Mouse (Mus musculus): ENCODE data around the gene Hpgd. TPM values are rescaled to one million over a fixed set of nuclear protein-coding genes. Genes with fewer than 3 reads are reported as not detected.

The Hpgd gene
- total RNA-seq, 2 experiments from 2014 or later: 5.7 to 6.7 TPM

DNA sequence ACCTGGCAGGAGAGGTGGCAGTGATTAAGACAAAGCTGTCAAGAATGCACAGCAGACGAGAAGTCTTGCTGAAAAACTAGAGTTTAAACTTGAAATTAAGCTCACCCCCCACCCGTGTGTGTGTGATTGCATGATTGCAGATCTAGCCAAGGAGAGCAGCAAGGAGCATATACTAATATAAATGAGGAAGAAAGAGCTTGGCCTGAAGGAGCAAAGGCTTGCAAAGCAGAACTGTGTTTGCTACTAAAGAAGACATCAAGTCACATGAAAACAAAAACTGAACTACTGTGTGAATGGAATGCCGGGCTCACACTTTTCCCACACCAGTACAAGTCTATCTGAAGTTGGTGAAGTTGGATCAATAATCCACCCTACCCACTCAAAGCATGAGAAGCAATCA lies 20.8 kb downstream of the Hpgd start:
- DNase-seq (ENCODE audit: low spot score in 2 of 2): no peak

DNA sequence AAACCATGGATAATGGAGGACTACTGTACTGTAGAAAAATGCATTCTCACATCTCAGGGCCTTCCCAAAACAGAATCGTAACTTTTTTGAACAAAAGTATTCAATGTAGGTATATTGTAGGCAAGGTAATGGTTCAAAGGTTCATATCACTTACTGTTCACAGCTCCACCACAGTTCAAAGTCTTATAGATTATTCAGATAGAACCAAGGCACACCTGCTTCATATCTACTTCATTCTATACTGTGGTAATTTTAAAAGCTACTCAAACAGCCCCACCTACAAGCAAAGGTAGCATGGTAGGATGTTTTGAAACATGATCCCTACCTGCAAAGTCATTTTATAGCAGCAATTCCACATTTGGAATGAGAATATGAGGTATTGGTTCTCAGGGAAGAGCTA lies 28.9 kb downstream of the Hpgd start:
- no peak for DNase-seq (ENCODE audit: low spot score in 2 of 2)

DNA sequence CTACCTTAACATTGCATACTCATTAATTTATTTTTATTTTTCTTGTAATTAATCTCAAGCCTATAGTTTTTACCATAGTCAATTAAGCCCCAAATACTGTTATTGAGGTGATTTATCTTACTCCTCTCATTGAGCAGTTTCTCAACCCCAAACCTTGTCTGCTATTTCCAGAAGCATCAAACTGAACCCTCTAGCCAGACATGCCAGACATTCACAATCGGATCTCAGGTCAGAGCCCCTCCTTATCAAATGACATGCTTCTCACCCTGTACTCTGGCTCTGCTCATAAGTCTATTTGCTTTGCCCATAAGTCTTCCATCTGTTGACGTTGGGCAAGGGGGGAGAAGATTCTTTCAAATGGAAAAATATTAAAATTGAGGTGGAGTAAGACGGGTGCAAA lies 33.3 kb downstream of the Hpgd start:
- DNase-seq (ENCODE audit: low spot score in 2 of 2): no peak

DNA sequence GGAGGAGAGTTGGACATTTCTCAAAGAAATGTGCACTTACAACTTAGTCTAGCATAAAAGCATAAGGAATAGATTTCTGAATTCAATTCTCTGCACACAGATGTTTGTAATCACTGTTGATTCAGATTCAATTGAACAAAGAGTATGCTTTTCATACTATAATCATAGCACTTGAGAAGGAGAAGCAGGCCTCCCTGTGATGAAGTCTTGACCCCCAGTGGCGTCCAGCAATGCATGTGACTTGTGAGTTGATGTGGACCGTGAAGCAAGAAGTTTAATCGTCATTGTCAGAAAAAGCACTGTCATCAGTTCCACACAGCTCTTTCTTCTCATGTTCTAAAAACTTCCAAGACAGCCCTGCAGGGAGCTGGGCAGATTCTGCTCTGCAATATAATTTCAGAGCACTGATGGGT lies 33.8 kb downstream of the Hpgd start:
- no peak for DNase-seq (ENCODE audit: low spot score in 2 of 2)

DNA sequence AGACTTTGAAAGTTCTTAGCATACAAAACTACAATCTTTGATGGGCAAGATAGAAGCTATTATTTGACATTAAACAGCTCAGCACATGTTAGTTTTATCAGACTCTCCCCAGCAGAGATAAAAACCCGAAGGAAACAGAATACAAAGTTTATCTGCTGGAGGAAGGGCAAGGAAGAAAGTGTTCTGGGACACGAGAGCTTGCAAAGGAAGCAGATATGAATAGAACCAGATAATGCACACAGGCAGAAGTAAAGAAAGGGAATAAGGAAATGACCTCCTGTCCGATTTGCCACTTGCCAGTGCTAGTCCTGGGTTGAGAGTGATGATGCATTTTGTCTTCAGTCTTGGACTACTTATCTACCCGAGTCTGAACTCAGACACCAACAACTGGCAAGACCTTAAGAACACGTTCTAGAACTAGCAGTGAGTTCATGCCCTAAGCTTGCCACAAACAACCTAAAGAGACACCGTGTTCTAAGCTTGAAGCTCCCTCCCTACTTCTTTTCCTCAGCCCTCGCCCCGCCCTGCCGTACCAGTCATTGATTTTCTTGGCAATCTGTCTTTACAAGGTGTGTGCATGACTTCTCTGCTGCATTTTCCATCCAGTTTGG lies 41.1 kb downstream of the Hpgd start:
- DNase-seq (ENCODE audit: low spot score in 2 of 2): no peak

DNA sequence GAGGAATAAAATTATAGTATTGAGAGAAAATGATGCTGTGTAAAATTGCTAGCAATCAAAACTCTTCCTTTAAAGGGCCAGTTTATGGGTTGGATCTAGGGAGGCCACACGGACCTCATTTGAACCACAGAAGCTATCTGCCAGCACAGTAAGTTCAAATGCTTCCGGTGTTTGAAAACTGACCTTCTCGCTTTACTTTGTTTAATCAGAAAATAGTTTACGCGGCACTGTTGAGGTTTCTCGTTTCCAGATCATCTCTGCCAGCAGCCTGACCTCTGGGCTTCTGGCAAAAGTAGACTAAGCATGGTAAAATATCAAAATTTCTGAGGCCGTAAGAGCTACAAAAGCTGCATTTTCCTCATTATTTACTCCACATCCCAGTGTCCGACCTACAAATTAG lies 42.4 kb downstream of the Hpgd start:
- no peak for DNase-seq (ENCODE audit: low spot score in 2 of 2)

DNA sequence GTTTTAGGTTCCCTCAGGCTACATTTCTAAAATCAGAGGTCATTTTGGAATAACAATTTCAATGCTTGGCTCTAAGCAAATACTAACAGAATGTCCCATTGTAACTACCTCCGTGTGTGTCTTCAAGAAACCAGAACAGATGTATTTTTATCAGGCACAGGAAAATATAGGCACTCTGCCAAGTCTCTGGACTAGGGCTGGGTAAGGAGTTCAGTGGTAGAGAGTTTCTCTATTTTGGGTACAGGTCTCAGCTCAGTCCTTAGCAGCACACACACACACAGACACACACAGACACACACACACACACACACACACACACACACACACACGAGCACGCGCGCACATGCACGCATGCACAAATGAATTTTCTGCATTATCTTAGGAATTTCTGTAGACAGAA lies 49.1 kb downstream of the Hpgd start:
- no peak for DNase-seq (ENCODE audit: low spot score in 2 of 2)

DNA sequence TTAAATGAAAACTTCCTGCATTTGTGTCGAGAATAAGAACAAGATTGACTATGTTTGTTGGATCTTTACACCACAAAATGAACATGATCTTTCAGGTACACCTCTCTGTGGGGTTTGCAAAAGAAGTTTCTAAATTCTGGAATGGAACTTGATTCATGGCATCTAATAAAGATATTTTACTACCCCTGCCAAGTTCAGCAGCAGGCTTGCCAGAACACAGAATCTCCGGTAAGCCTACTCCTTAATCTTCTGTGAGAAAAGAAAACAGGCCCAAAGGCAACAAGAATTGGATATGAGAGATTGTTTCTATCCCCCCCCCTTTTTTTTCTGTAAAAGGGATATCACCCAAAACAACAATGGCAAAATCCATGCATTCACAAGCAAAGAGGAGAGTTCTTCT lies 49.6 kb downstream of the Hpgd start:
- DNase-seq (ENCODE audit: low spot score in 2 of 2): no peak

DNA sequence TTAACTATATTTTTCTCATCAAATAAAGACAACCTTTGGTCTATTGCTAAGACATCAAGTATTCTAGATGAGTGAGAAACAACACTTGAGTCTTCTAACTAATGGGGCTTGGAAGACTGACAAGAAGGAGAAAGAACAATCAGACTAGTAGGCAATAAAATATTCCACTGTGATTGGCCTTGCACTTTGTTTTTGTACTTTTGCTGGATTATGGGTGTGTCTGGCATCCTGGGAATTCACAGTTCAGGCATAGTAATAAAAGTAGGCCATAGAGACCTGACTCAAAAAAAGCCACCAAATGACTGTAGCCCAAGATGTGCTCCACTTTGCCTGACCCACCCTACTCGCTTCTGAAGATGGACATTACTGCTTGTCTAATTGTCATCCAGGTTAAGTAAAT lies 50.0 kb downstream of the Hpgd start:
- no peak for DNase-seq (ENCODE audit: low spot score in 2 of 2)

DNA sequence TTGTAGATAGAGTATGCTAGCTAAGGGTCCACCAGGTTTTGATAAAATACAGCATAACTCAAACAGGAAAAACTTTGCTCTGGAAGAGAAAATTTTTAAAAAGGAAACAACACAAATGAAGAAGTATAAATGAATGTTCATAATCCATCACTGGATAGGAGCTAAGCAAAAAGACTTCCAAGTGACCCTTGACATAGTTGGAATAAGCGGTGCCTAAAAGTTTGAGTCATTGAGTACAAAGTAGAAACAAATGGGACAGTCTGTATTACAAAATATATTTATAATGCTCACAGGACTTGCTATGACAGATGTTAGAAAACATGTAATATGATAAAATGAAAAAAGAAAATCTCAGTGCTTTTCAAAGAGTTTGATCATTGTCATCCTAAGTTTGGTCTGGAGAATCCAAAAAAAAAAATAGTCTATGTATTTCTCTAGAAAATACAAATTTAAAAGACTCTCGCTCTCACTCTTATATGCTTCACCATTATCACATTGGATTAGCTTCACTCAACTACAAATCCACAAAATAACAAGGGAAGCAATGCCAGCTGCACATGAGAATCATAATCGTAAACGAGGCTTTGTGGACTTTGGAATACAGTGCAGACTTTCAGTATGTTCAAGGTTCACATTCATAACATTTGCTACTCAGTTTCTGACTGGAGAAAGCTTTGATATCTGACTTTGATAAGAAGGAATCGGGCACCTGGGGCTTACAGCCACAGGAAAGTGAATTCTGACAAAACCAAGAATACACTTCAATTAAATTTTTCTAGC lies 51.4 kb downstream of the Hpgd start:
- no peak for DNase-seq (ENCODE audit: low spot score in 2 of 2)

DNA sequence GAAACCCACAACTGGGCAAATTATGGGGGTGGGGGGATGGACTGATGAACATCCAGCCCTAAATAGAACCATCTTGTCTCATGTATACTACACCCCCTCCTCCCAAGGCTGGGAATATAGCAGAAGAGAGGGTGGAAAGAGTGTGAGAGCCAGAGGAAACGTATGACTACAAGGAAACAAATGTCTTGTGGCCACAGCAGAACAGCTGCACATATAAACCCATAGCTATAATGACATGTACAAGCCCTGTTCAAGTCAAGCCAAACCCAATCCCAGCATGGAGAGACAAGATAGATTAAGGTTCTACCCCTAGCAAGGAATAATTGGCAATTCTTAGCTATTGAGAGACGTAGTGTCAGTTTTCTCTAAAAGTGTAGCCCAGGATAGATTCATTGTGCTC lies 68.8 kb downstream of the Hpgd start:
- DNase-seq (ENCODE audit: low spot score in 2 of 2): no peak

Data from gastrocnemius, postnatal 4 days (tissue).